Mouse (Mus musculus) neural tube, embryonic 15.5 days (tissue): ENCODE measurements around the gene Atg2a. TPM values are rescaled to one million over a fixed set of nuclear protein-coding genes. Genes with fewer than 3 reads are reported as not detected.
"Not testable (repeated sequence)": the region's sequence is repeated elsewhere in the genome, so short reads cannot be mapped to it uniquely, and the experiment has no call there.

Source experiments
- ATAC-seq: fragments of 200-750 bp; cut with Nextera tagmentation; 2 replicates; pipeline ENCODE4 v1.8.0; 2017; ENCODE audit warnings: mild to moderate bottlenecking, moderate TSS enrichment, moderate library complexity; ENCODE audit not compliant: low FRiP score
- H3K27ac ChIP-seq: fragments of 300-500 bp; sonication (generic); replicated peaks from 2 replicates; pipeline ENCODE4 v1.5.1; 2015; ENCODE audit warnings: mild to moderate bottlenecking, inconsistent platforms
- H3K27me3 ChIP-seq: fragments of 300-500 bp; sonication (generic); replicated peaks from 2 replicates; pipeline ENCODE4 v1.6.1; 2015; ENCODE audit warnings: inconsistent platforms
- H3K36me3 ChIP-seq: fragments of 300-500 bp; sonication (generic); 2 replicates; pipeline ENCODE4 v1.6.1; 2015; ENCODE audit warnings: inconsistent platforms
- H3K4me1 ChIP-seq: fragments of 300-500 bp; sonication (generic); 2 replicates; pipeline ENCODE4 v1.6.1; 2015; ENCODE audit warnings: inconsistent platforms
- H3K4me2 ChIP-seq: fragments of 300-500 bp; sonication (generic); 2 replicates; pipeline ENCODE4 v1.6.1; 2015; ENCODE audit warnings: inconsistent platforms, mild to moderate bottlenecking, moderate library complexity
- H3K4me3 ChIP-seq: fragments of 300-500 bp; sonication (generic); replicated peaks from 2 replicates; pipeline ENCODE4 v1.5.1; 2015; ENCODE audit warnings: mild to moderate bottlenecking, inconsistent platforms
- H3K9ac ChIP-seq: fragments of 300-500 bp; sonication (generic); replicated peaks from 2 replicates; pipeline ENCODE4 v1.6.1; 2015; ENCODE audit warnings: mild to moderate bottlenecking, inconsistent platforms
- H3K9me3 ChIP-seq: fragments of 300-500 bp; sonication (generic); replicated peaks from 2 replicates; pipeline ENCODE4 v1.6.1; 2016; ENCODE audit warnings: inconsistent platforms
- WGBS: fragments of 180-500 bp; shearing (Covaris S2); methylation state at CpG from one replicate; pipeline ENCODE4 v1.1.7; 2015; ENCODE audit warnings: mixed read lengths; 5-methylcytosine and 5-hydroxymethylcytosine counted together
- polyA plus RNA-seq: library from polyadenylated mRNA; unstranded; fragments of >200 nt; fragmentation: Nextera tagmentation; extraction: Ambion mirVana; gene quantifications from 2 replicates; pipeline ENCODE4 v1.2.1, GENCODE M21; 2015

Atg2a gene
- polyA plus RNA-seq, 1 experiment from 2014 or later: 12.9 TPM

GRCm38 (mm10) chr19:6302522-6302921, 61.1 kb downstream of the Atg2a start:
- Histone ChIP-seq H3K9ac (no peak overlapping the region), H3K4me3 (no peak overlapping the region), H3K4me1 (peaks cover 9% of the 10 kb centered on the region), H3K4me2 (no peak overlapping the region), H3K27me3 (no peaks in the 10 kb centered on the region), H3K36me3 (peaks cover 21% of the 10 kb centered on the region), H3K27ac (no peak overlapping the region), H3K9me3 (no peaks in the 10 kb centered on the region)
- ATAC-seq: no peak
- 50% methylated on average over 4 of the region's 4 CpGs for WGBS

- Histone ChIP-seq H3K9me3 (no peaks in the 10 kb centered on the region), H3K4me1 (peaks cover 9% of the 10 kb centered on the region), H3K9ac (no peak overlapping the region), H3K4me3 (no peak overlapping the region), H3K27me3 (no peaks in the 10 kb centered on the region), H3K4me2 (no peak overlapping the region), H3K27ac (no peak overlapping the region), H3K36me3 (peaks cover 9% of the 10 kb centered on the region)
- ATAC-seq: no peak
- WGBS: 81% methylated on average over 6 of the region's 6 CpGs
These were observed 62.4 kb downstream of the Atg2a start for GRCm38 (mm10) chr19:6303831-6304230.

- 25% methylated on average over 5 of the region's 5 CpGs for WGBS
- no peak overlapping the region for H3K27ac ChIP-seq
- H3K4me1 ChIP-seq: peaks cover 9% of the 10 kb centered on the region
- peaks cover 4% of the 10 kb centered on the region; the same call in 1 of the 2 replicates for H3K36me3 ChIP-seq
- H3K9ac ChIP-seq: no peak overlapping the region
- ATAC-seq: no peak
- H3K4me2 ChIP-seq: no peak overlapping the region
- no peaks in the 10 kb centered on the region for H3K9me3 ChIP-seq
- H3K4me3 ChIP-seq: no peak overlapping the region
- H3K27me3 ChIP-seq: no peaks in the 10 kb centered on the region
These were observed 63.5 kb downstream of the Atg2a start for GRCm38 (mm10) chr19:6304787-6305516.

GRCm38 (mm10) chr19:6305517-6306115, 64.1 kb downstream of the Atg2a start:
- H3K9me3 ChIP-seq: no peaks in the 10 kb centered on the region
- 0 out of 2 replicates have a peak, but pooled peaks cover 3% of the 10 kb centered on the region for H3K36me3 ChIP-seq
- ATAC-seq: no peak
- no peak overlapping the region for H3K27ac ChIP-seq
- H3K9ac ChIP-seq: no peak overlapping the region
- peaks cover 9% of the 10 kb centered on the region for H3K4me1 ChIP-seq
- H3K4me2 ChIP-seq: peak overlapping the region; percentile 69
- H3K4me3 ChIP-seq: peak overlapping the region; percentile 50
- H3K27me3 ChIP-seq: no peaks in the 10 kb centered on the region
- WGBS: 55% methylated on average over 8 of the region's 8 CpGs

- peak; percentile 80 for ATAC-seq
- Histone ChIP-seq H3K36me3 (0 out of 2 replicates have a peak, but pooled peaks cover 5% of the 10 kb centered on the region), H3K27me3 (no peaks in the 10 kb centered on the region), H3K9me3 (no peaks in the 10 kb centered on the region), H3K4me3 (peak within 1 kb of the TSS; percentile 50), H3K27ac (no peak within 1 kb of the TSS), H3K4me1 (peaks cover 9% of the 10 kb centered on the region), H3K9ac (peak within 1 kb of the TSS; percentile 45), H3K4me2 (peak within 1 kb of the TSS; percentile 69)
- 1% methylated on average over 32 of the region's 38 CpGs for WGBS
These were observed 64.7 kb downstream of the Atg2a start, which contains the start of gene Cdc42bpg for GRCm38 (mm10) chr19:6306137-6306551. Gene Cdc42bpg (plus strand): TSS chr19:6306456.

- no peaks in the 10 kb centered on the region for H3K27me3 ChIP-seq
- H3K4me1 ChIP-seq: peaks cover 9% of the 10 kb centered on the region
- H3K4me3 ChIP-seq: peak overlapping the region; percentile 50
- no peaks in the 10 kb centered on the region for H3K9me3 ChIP-seq
- WGBS: under 1% methylated on average over 28 of the region's 34 CpGs
- H3K4me2 ChIP-seq: peak overlapping the region; percentile 69
- H3K27ac ChIP-seq: no peak overlapping the region
- peak overlapping the region; percentile 45 for H3K9ac ChIP-seq
- H3K36me3 ChIP-seq: 0 out of 2 replicates have a peak, but pooled peaks cover 5% of the 10 kb centered on the region
- peak; percentile 64 for ATAC-seq
These were observed 65.1 kb downstream of the Atg2a start for GRCm38 (mm10) chr19:6306586-6306985.

GRCm38 (mm10) chr19:6307733-6308531, 66.5 kb downstream of the Atg2a start:
- Histone ChIP-seq H3K9me3 (no peaks in the 10 kb centered on the region), H3K36me3 (0 out of 2 replicates have a peak, but pooled peaks cover 5% of the 10 kb centered on the region), H3K27me3 (no peaks in the 10 kb centered on the region), H3K4me2 (no peak overlapping the region), H3K4me1 (peaks cover 9% of the 10 kb centered on the region), H3K9ac (no peak overlapping the region), H3K27ac (no peak overlapping the region), H3K4me3 (no peak overlapping the region)
- WGBS: 95% methylated on average over 9 of the region's 9 CpGs
- no peak for ATAC-seq

GRCm38 (mm10) chr19:6310181-6310580, 68.7 kb downstream of the Atg2a start:
- H3K4me3 ChIP-seq: no peak overlapping the region
- peaks cover 14% of the 10 kb centered on the region; the same call in 1 of the 2 replicates for H3K36me3 ChIP-seq
- H3K9me3 ChIP-seq: no peaks in the 10 kb centered on the region
- no peak overlapping the region for H3K4me2 ChIP-seq
- H3K4me1 ChIP-seq: peaks cover 9% of the 10 kb centered on the region
- no peak overlapping the region for H3K9ac ChIP-seq
- H3K27me3 ChIP-seq: no peaks in the 10 kb centered on the region
- WGBS: 95% methylated on average over 5 of the region's 5 CpGs
- no peak overlapping the region for H3K27ac ChIP-seq
- ATAC-seq: no peak

GRCm38 (mm10) chr19:6311783-6312182, 70.3 kb downstream of the Atg2a start:
- ATAC-seq, H3K4me3 ChIP-seq, H3K27me3 ChIP-seq, H3K9me3 ChIP-seq, H3K4me1 ChIP-seq, H3K9ac ChIP-seq, H3K27ac ChIP-seq, H3K4me2 ChIP-seq: not testable (repeated sequence)
- peaks cover 18% of the 10 kb centered on the region; the same call in 1 of the 2 replicates for H3K36me3 ChIP-seq
- 91% methylated on average over 3 of the region's 3 CpGs for WGBS
